Comparison of ENCODE assay signal across 19 mouse cellular contexts in genomic region chr9:31595096-31595495, GRCm38 (mm10).
DNase-seq lines count a peak whose midpoint lies in the region; ATAC-seq and TF ChIP-seq lines count a peak whose summit lies in the region.
"Had no signal": no experiment of that assay in that cellular context is flagged by ENCODE, and none has a peak within 500 bp of the region (broad histone marks: within the 10 kb centered on the region; RNA-seq: fewer than 3 reads in every experiment).

No protein-coding gene starts in this region.

- peak; percentile 44; the same call in 1 of the 2 replicates for ATAC-seq in embryonic facial prominence, embryonic 14.5 days (ENCODE audit: low read depth)
- ATAC-seq: forebrain, embryonic 16.5 days; intestine, embryonic 16.5 days had no signal

- TF ChIP-seq CTCF in kidney, adult 2 months (conservative IDR thresholded peaks at IDR 0.05; ENCODE audit: insufficient read depth, insufficient read length, low read depth, low read length), result no peak

- no peak overlapping the region for H3K4me3 ChIP-seq in kidney, adult 2 months (ENCODE audit: insufficient read depth, low read depth, low read length)
- H3K4me3 ChIP-seq in embryonic facial prominence, embryonic 14.5 days (ENCODE audit: low read depth, low read length), result no peak overlapping the region
- H3K4me3 ChIP-seq: embryonic facial prominence, embryonic 12.5 days; forebrain, embryonic 12.5 days; heart, embryonic 15.5 days had no signal

- WGBS in kidney, adult 2 months, result 46% methylated on average over 7 of the region's 7 CpGs
- WGBS in embryonic facial prominence, embryonic 14.5 days, result 40% methylated on average over 7 of the region's 7 CpGs

- no peaks in the 10 kb centered on the region for H3K9me3 ChIP-seq in embryonic facial prominence, embryonic 14.5 days (ENCODE audit: control insufficient read depth, low read length)
- H3K9me3 ChIP-seq: embryonic facial prominence, embryonic 12.5 days; forebrain, embryonic 12.5 days; heart, embryonic 15.5 days had no signal

- no peak overlapping the region for H3K27ac ChIP-seq in kidney, adult 2 months (ENCODE audit: insufficient read depth, low read depth, low read length)
- no peak overlapping the region for H3K27ac ChIP-seq in embryonic facial prominence, embryonic 14.5 days (replicated peaks; ENCODE audit: low read depth, low read length)
- H3K27ac ChIP-seq: embryonic facial prominence, embryonic 12.5 days; forebrain, embryonic 12.5 days; heart, embryonic 15.5 days; hindbrain, embryonic 14.5 days had no signal

- DNase-seq in gastrocnemius, adult 18-20 months (ENCODE audit: low spot score), result peak; percentile 75
- no peak for DNase-seq in gastrocnemius, postnatal 10 days
- DNase-seq in kidney, adult 2 months, result peak; percentile 56
- no peak for DNase-seq in kidney, postnatal 25 days
- DNase-seq in embryonic facial prominence, embryonic 14.5 days (ENCODE audit: low spot score), result no peak
- peak; percentile 66 for DNase-seq in gastrocnemius, postnatal 25 days
- no peak for DNase-seq in adrenal gland, postnatal 10 days
- DNase-seq: adrenal gland, postnatal 14 days; cerebellum, adult 11-12 months; cerebellum, adult 9-11 months; cerebellum, postnatal 36 days; heart, postnatal 14 days had no signal

- TF ChIP-seq POLR2A in kidney, adult 2 months (IDR thresholded peaks at IDR 0.05; ENCODE audit: low read depth, low read length), result no peak

- no peaks in the 10 kb centered on the region for H3K27me3 ChIP-seq in kidney, adult 2 months (replicated peaks; ENCODE audit: control insufficient read depth, insufficient read depth, low read length)
- H3K27me3 ChIP-seq in embryonic facial prominence, embryonic 14.5 days (replicated peaks; ENCODE audit: control insufficient read depth, insufficient read depth, low read length), result no peaks in the 10 kb centered on the region
- H3K27me3 ChIP-seq: embryonic facial prominence, embryonic 12.5 days; forebrain, embryonic 12.5 days; heart, embryonic 15.5 days had no signal

- no peak overlapping the region for H3K4me2 ChIP-seq in embryonic facial prominence, embryonic 14.5 days (ENCODE audit: low read depth, low read length)
- H3K4me2 ChIP-seq: embryonic facial prominence, embryonic 12.5 days; forebrain, embryonic 12.5 days; heart, embryonic 11.5 days; heart, embryonic 15.5 days; hindbrain, embryonic 14.5 days had no signal

- no peak overlapping the region for H3K9ac ChIP-seq in embryonic facial prominence, embryonic 14.5 days (ENCODE audit: low read depth, low read length)
- H3K9ac ChIP-seq: embryonic facial prominence, embryonic 12.5 days; forebrain, embryonic 12.5 days; heart, embryonic 15.5 days; hindbrain, embryonic 14.5 days had no signal

- no peaks in the 10 kb centered on the region for H3K4me1 ChIP-seq in kidney, adult 2 months (ENCODE audit: control insufficient read depth, insufficient read depth, low read length)
- H3K4me1 ChIP-seq in embryonic facial prominence, embryonic 14.5 days (ENCODE audit: control insufficient read depth, insufficient read depth, low read length), result no peaks in the 10 kb centered on the region
- H3K4me1 ChIP-seq: embryonic facial prominence, embryonic 12.5 days; forebrain, embryonic 12.5 days; heart, embryonic 15.5 days had no signal

- H3K36me3 ChIP-seq in kidney, adult 2 months (ENCODE audit: control insufficient read depth, insufficient read depth, low read length), result no peaks in the 10 kb centered on the region
- H3K36me3 ChIP-seq in embryonic facial prominence, embryonic 14.5 days (ENCODE audit: control insufficient read depth, insufficient read depth, low read length), result no peaks in the 10 kb centered on the region
- H3K36me3 ChIP-seq: embryonic facial prominence, embryonic 12.5 days; forebrain, embryonic 12.5 days; heart, embryonic 15.5 days had no signal

Comparison
In these comparisons a context has a peak if more than half of its experiments do, and no peak if none do; other contexts are left out.
1. DNase-seq: peak in gastrocnemius, adult 18-20 months (single experiment), kidney, adult 2 months (single experiment) and gastrocnemius, postnatal 25 days (single experiment); none in gastrocnemius, postnatal 10 days (single experiment), kidney, postnatal 25 days (0 of 2), embryonic facial prominence, embryonic 14.5 days (single experiment) and adrenal gland, postnatal 10 days (single experiment).